19 mouse cellular contexts compared by ENCODE assay signal in genomic region chr5:80784746-80785145, GRCm38 (mm10).
DNase-seq lines count a peak whose midpoint lies in the region; ATAC-seq lines count a peak whose summit lies in the region.
"Had no signal": no experiment of that assay in that cellular context is flagged by ENCODE, and none has a peak within 500 bp of the region (broad histone marks: within the 10 kb centered on the region; RNA-seq: fewer than 3 reads in every experiment).

No protein-coding gene starts in this region.

- peak; percentile 15; the same call in 1 of the 2 replicates for ATAC-seq in frontal cortex, adult (ENCODE audit: low TSS enrichment)
- no peak for ATAC-seq in granulocyte monocyte progenitor cell, adult 5-6 weeks (replicated peaks; ENCODE audit: poor library complexity, severe bottlenecking)
- ATAC-seq: activated CD4-positive, CD25-positive, alpha-beta regulatory T cell, adult 4 months; forebrain, embryonic 15.5 days; intestine, postnatal 0 days had no signal

- no peak for DNase-seq in frontal cortex, postnatal 10 days (ENCODE audit: low spot score in 2 of 2)
- DNase-seq in 3T3-L1 (ENCODE audit: low read depth, low spot score), result peak; percentile 25
- DNase-seq in brain, adult 2 months (ENCODE audit: low read depth, low spot score), result peak; percentile 16
- no peak for DNase-seq in adrenal gland, postnatal 36 days
- DNase-seq: adrenal gland, postnatal 10 days; B cell, adult 2 months; cerebellum, adult 11-12 months; cerebellum, adult 8-10 months; cerebellum, postnatal 10 days; cerebellum, postnatal 36 days; embryo, embryonic 11 days; gastrocnemius, adult 2 months; gastrocnemius, postnatal 14 days; heart, adult 2 months had no signal

Comparison
In these comparisons a context has a peak if more than half of its experiments do, and no peak if none do; other contexts are left out.
1. DNase-seq: peak in 3T3-L1 (single experiment) and brain, adult 2 months (single experiment); none in frontal cortex, postnatal 10 days (0 of 2) and adrenal gland, postnatal 36 days (0 of 2).